Mouse (Mus musculus) olfactory bulb, adult 2 months (tissue): ENCODE results near the gene Nexn.

Experiments used
- CTCF ChIP-seq: fragments of 200-500 bp; IDR thresholded peaks from 2 replicates; pipeline ENCODE4 v1.5.1; 2012; ENCODE audit warnings: low read depth, mild to moderate bottlenecking, low read length, moderate library complexity; ENCODE audit not compliant: insufficient read depth
- POLR2A ChIP-seq: fragments of 200-500 bp; IDR thresholded peaks from 2 replicates; pipeline ENCODE4 v1.6.1; 2012; ENCODE audit warnings: mild to moderate bottlenecking, low read depth, low read length, moderate library complexity; ENCODE audit not compliant: insufficient read depth

- TF ChIP-seq CTCF (no peak), POLR2A (no peak)
Measured at GRCm38 (mm10) chr3:152308485-152309249, 42.5 kb upstream of the Nexn start.
